Mouse (Mus musculus) CD8-positive naive resting alpha-beta T cell, adult 2 months (primary cell): ENCODE results near the gene Calcb.
"Not testable (repeated sequence)": the region's sequence is repeated elsewhere in the genome, so short reads cannot be mapped to it uniquely, and the experiment has no call there.

ENCODE experiments used
- DNase-seq, 2 experiments: peaks; one replicate each; pipeline ENCODE4 v3.0.0; 2022; ENCODE audit warnings: low read depth in 2 of 2, low spot score in 2 of 2

The Calcb gene

DNA sequence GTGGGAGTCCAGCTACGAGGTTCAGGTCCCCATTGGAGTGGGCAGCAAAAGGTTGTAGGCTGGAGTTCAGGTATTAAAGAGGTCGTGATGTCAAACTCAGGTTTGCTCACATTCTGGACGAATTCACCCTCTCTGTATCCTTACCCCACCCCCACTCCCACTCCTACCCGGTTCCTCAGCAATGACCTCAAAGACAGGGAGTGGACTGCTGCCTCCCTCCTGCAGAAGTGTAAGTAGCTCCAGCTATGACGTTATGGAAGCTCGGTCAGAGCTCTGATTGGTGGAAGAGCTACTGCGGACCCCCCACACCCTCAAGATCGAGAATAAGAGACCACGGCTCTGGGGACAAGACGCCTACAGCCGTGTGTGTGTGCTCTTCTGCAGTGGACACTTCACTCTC, at the start of gene Calcb:
Gene Calcb (plus strand): TSS at position 344 of the 400 bp plus-strand sequence.
- DNase-seq: no peak

DNA sequence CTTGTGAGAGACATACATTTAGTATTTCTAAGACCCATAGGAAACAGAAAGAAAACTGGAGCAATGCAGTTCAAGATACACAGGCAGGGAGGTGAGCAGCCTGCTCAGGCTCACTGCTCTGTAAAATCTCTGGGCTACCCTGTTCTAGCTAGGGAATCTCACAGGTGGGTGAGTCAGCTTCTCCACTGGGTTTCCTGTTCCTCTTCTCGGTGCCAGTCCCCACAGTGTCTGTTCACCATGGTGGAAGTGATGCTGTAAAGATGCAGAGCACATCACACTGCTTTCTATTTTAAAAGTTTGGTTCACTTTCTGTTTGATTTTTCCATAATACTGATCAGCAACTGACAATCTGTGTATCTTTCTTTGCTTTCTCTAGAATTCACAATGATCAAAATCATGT, 47.0 kb upstream of the Calcb start:
- DNase-seq: no peak

DNA sequence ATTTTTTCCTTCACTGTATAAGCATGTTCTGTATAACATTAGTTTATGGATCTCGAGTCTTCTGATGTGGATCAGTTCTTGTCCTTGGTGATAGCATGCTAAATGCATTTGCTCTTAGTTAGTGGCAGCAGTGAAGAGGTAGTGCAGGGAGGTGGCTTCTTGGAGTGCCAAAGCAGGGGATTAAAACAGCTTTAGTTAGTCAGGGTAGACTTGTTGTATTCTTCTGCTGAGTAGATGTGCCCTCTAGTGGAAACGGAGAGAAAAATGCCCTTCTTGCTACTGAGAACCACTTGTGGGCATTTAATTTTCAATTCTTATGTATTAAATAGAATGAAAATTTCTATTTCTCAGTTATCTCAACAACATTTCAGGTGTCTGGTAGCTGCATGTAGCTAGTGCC, 45.7 kb upstream of the Calcb start:
- DNase-seq: no peak

DNA sequence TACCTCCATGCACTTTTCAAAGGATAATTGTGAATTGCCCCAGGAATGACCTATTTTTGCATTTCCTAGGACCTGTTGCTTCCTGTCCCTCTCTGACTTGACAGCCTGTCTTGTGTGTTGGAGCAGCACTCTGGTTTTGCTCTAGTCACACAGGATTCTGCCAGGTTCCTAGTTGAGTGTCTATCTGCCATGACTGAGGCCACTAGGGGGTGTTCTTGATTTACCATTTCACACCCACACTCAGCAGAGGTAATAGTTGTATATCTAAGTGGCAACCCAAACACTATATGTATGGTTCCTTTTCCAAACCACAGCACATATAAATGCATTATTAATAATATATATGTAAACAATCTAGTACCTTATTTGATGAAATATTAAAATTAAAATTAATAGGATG, 26.1 kb upstream of the Calcb start:
- no peak for DNase-seq

DNA sequence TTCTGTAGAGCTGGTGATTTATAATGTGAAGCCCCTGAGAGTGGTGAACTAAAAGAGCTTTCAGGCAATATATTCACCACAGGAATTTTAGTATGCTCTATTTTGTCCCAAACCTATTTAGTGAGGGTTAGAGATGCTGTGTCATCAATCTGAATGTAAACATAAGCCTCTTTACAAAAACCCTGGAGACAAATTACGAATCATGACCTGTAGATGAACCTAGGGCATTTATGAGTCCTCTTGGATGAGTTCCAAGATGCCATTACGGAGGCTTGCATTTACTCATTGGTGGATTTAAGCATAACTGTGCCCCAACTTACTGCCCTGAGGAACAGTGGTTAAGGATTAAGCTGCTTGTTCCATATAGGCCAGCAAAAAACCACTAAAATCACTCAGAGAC, 17.6 kb upstream of the Calcb start:
- no peak for DNase-seq

DNA sequence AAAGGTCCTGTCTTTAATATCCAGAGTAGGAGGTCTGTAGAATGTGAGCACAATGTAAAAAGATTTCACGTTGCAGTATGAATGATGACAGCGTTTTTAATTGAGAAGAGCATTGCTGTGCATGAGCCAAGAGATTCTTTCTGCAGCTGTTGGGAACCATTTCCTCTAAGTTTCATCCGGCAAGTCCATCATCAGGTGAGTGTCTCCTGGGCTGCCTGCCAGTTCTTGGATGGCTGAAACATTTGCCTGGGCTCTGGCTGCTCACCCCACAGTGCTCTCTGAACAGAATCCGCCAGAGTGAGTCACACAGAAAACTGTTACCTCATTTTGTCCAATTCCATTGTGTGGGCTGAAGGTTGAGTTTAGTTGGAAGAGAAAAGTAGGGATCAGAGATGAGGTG, 11.7 kb upstream of the Calcb start:
- no peak for DNase-seq

DNA sequence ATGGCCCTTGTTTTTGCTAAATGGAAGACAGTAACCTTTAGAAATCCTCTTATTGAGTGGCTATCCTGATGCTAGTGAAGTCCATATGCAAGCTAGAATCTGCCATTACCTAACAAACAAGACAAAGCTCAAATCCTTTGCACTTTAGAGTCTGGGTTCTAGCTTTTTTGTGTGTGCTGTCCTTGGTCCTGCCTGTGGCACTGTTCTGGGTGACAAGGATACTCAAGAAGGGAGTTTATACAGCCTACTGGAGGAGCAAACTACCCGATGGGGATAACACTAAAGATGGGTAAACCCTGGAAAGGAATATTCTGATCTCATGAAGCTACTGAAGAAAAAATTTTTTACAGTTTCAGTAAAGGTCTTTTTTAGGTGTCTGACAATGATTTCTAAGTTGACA, 11.0 kb upstream of the Calcb start:
- DNase-seq: no peak

DNA sequence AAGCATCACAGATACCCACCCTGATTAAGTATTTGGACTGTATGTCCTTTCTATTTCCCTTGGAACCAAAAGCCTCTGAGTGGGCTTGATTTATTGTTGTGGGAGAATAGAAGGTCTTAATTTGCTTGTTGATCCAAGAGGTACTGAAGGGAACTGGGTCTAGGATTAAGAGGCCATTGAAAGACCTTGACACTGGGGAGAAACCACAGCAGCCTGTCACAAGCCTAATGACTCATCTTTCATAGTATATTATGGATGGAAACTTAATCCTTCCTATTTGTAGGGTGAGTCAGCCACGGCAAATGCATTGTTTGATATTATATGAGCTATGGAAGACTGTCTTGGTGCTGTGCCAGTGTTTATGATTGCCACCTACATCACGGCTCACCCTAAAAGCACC, 8.0 kb upstream of the Calcb start:
- DNase-seq: no peak

DNA sequence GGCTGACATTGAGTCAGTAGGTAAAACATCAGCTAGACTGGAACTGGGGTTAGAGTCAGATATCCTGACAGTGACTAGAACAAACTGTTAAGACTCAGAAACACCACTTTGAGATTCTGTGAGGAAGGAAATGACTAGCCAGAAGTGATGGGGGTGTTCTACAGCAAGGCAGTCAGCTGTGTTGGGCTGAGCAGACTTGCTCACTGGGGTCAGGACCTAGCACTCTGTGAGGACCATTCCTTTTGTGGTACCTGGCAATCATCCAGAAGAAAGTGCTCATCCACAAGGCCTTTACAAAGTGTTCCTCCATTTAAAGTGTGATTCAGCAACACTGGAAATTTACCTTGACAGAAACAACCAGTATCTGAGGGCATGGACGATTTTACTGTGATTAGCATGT, 5.9 kb upstream of the Calcb start:
- no peak for DNase-seq

DNA sequence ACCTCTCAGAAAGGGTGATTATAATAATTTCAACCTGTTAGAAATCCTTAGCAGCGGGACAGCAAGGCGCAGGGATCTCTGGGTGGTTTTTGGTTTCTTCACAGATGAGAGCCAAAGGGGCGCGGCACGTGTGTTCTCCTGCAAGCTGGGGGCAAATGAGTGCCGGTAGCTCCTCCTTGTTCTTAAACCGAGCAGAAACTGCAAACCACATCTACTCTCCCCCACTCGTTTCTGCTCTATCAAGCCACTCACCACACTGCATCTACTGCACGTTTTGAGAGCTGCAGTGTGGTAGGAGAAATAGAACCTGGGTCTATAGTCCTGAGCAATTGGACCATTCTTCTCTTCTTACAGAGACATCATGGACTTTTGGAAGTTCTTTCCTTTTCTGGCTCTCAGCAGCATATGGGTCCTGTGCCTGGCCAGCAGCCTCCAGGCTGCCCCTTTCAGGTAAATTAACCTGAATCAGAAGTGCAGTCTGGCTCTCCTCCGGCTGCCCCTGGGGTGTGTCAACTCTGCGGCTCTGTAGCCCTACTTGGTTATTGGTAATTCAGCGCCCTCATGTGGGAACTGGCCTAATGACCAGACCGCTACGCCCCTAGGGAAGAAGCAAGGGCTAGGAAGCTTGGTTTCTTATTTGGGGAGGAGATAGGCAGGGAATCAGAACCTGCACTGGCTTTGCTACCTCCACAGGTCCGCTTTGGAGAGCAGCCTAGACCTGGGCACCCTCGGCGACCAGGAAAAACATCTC, 1.1 kb downstream of the Calcb start:
- no peak for DNase-seq

DNA sequence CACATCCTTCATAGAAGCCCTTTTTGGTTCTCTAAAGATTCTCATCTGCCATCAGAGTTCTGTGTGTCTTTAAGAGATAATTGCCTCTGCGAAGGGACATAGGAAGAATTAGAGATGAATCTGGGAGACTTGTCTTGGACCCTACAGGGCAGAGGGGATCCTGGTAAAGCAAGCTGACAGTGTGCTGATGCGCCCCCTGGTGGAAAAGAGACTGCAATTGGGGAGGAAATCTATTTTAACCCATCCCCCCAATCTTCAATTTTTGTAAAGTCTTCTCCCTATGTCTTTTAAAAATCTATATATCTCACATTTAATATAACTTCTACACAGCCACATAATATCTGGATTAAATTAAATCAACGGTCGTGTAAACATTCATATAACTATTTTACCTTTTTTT, 11.3 kb downstream of the Calcb start:
- DNase-seq: peak in 1 of 2 experiments; percentile 6

DNA sequence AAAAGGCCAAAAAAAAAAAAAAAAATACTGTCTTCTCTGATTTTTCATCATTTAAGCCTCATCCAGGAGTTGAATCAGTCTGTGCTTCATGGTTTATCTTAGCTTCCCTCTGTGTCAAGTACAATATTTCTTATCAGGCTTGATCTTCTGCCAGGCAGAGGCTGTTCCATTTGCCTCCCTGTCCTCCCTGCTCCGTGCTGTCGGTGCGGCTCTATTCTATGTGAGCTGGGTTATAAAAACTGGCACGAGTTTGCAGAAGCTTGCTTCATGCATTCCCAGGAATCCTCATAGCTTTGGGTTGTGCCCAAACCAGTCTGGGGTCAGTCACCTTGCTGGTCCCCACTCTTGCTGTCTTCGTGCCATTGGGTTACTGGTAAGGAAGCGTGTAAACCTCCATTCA, 12.7 kb downstream of the Calcb start:
- no peak for DNase-seq

DNA sequence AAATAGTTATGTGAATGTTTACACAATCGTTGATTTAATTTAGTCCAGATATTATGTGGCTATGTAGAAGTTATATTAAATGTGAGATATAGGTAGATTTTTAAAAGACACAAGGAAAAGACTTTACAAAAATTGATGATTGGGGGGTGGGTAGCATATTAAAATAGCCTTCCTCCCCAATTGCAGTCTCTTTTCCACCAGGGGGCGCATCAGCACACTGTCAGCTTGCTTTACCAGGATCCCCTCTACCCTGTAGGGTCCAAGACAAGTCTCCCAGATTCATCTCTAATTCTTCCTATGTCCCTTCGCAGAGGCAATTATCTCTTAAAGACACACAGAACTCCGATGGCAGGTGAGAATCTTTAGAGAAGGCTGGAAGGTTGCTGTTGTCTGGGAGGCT, 13.3 kb downstream of the Calcb start:
- not testable (repeated sequence) for DNase-seq

DNA sequence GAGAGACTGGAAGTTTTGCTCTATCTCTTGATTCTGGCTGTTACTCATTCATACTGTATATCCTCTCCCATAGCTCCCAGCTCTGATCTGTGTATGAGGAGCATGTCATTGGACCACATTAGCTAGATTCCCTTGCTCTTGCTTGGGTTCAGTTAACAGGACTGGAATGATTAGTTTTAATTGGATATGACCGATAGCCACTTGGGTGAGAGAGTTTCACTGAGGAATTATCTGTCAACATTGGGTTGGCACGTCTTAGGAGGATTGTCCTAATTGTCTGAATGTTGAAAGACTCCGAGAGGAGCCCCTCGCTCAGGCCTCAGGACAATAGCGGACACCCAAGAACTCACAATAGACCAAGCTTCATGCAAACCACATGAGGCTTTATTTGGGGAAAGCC, 17.8 kb downstream of the Calcb start:
- no peak for DNase-seq

DNA sequence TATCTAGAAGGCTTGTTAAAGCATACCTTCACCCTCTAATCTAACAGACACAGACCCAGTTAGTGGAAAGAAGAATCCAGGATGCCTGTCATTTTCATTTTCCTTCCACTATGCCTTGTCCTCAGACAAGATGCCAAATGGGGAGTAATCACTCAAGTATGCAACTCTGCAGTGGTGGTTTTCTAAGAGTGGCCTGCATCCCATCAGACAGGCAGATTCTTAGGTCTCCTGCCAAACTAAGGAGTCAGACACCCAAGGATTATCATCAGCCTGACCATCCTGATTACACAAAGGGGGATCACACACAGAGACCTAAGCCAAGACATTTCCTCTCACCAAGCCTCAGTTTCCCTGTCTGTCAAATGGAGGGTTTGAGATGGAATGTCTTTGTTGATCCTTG, 19.7 kb downstream of the Calcb start:
- no peak for DNase-seq

DNA sequence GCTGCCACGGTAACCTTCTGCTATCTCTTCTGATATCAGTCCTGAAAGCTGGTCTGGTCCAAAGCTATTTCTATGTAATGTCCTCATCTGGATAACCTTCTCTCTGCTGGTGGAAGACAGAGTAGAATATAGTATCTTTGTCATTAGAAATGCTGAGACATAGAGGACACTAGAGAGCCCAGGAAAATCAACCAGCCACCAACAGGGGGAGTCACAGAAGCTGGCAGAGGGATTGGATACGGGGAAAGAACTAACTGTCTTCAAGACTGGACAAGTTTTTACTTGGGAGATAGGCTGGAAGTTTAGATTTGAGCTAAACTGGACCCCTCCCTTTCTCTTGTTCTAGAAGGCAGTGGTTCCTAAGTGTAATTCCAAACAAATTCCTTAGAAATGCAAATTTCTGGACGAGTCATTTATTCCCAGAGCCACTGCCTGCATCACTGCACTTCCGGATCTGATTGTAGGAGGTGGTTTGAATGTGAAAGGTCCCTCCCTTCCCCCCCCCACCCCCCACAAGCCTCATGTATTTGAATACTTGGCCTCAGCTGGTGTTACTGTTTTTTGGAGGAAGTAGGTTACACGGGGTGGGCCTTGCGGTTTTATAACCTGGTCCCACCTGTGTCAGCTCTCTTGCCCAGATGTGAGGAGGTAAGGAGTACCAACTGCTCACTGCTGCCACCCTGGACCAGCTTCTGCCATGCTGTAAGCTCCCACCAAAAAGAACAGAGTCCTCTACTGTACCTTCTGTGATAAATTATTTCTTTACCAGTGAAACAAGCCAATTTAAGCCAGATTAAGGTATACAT, 22.1 kb downstream of the Calcb start:
- no peak for DNase-seq

DNA sequence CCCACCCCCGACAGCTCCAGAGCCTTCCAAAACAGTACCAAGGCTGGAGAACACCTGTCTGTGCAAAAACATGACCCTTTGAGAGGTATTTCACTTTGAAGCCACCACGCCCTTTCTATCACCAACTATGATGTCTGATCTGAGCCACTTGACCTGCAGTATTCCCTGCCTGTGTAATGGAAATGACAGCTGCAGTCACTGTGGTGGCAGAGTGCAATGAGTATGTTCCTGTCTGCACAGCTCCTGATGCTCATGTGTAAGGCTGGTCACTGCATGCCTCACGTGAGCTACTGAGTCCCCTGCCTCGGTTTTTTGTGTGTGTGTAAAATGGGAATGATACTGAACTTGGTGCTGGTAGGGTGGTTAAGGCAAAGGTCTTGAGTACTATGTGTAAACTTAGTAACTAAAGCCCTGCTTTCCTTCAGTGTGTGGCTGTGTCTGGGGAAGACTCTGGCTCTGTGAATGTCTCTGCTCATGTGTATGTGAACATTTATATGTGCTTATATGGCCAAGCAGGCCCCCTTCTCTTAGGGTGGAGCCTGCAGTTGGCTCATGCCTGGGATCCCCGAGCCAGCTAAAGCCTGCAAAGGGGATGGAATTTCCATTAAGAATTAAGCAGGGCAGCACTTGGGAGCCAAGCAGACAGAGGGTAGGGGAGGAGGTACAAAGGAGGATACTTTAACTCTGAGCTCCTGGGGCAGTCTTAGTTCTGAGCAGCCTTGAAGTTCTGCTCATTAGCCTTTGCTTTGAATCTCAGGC, 24.8 kb downstream of the Calcb start, which contains the start of gene Insc:
Gene Insc (plus strand): TSS at position 673 of the 759 bp plus-strand sequence.
- DNase-seq: no peak

DNA sequence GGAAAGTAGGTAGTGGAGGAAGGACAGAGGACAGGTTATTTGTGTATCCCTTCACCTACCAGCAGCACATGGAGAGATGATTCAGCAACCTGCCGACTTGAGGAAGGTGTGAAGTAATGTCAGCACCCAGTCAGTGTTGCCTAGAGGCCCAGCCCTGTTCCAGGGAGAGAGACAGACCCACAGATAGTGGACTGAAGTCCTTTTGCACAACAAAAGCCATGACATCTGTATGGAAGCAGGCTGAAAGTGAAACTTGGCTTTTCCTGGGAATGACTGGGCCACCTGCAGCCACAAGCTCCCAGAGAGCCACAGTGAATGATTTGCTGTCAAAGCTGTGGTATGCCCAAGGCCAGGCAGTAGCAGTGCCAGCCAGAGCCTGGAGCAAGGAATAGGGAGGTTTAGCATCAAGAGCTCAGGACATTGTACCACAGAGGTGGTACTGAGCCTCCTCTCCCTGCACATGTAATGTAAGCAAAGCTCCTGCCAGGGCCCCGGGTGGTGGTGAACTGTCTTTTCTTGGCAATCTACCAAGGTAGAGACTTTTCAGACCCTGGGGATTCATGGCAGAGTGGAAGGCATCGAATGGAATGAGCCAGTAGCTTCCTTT, 26.3 kb downstream of the Calcb start:
- DNase-seq: no peak

DNA sequence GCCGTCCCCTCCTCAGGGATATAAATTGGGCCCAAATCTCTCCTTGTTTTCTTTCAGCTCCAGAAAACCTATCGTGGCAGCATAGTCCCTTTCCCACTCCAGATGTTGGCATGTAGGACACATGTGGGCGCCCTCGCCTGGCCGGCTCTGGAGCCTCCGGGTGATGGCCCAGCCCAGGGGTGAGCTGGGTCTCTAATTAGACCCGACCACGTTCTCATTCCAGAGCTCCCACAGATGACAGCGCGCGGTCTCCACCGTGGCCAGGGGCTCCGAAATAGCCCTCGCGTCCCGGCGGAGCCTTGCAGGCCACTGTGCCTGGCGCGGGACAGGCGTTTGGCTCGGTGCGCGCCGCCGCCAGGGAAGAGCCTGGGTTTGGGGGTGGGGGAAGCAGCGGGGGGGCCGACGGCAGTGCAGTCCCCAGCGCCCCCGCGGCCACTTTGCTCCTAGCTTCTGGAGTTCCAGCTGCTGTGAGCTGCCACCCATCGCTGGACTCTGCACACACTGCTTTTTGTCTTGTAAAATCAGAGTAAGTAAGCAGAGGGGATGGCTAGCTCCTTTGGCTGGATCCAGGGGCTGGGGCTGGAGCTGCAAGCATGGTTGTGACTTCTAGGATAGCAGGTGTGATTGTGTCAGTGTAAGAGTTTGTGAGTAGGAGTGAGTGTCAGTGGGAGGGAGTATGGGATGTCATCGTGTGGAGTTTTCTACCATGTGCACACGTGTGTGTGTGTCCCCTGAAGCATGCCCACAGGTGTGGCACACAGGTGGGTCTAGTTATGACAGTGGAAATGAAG, 27.2 kb downstream of the Calcb start:
- DNase-seq: no peak

DNA sequence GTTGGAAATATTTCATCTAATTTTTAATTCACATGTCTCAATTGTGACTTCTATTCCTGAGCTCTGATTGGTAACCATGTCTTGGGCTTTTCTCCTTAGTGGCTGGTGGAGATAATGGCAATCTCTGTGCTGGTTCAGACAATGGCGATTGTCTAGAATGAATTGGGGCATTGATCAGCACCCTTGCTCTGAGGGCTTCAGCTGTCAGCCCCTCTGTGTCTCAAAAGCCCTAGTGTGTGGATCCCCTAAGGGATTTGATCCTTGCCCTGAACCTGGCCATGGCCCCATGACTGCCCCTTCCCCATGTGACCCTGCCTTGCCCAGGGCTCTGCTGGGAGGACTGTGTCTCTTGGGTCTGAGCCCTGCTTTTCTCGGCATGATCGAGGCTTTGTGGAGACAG, 29.2 kb downstream of the Calcb start:
- DNase-seq: no peak

DNA sequence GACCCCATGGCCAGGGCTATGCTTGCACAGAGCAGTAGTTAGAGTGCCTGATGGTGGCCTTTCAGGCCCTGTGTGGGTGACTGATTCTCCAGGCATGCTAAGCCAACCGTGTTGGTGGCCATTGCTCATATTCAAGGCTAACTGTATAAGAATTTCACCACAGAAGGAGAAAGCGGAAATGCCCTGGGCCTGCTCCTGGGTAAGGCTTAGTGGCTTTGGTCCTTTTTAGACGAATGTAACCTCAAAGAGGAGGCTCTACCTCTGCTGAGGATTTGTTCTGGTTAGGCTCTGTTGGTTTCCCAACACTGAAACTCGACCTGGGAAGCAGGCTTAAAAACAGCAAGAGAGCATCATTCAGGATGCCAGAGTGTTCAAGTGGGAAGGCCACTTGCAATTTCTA, 29.8 kb downstream of the Calcb start:
- DNase-seq: no peak
